Mouse (Mus musculus) cerebellum, postnatal 14 days (tissue): Measurements from ENCODE around the gene Noto.

Experiments used
- DNase-seq, 2 experiments: peaks; one replicate each; pipeline ENCODE4 v3.0.0; 2021; ENCODE audit warnings: mixed read lengths in 2 of 2

Gene Noto

GRCm38 (mm10) chr6:85478416-85478815 lies 54.7 kb downstream of the Noto start:
- DNase-seq = no peak
